Mouse (Mus musculus): Measurements from ENCODE around the gene Ank3. TPM values are rescaled to one million over a fixed set of nuclear protein-coding genes. Genes with fewer than 3 reads are reported as not detected.

Ank3 gene
- polyA plus RNA-seq, 1 experiment from 2014 or later: not detected

- WGBS (ENCODE audit: missing documents): 47% methylated on average over 8 of the region's 8 CpGs
- no peaks in the 10 kb centered on the region for H3K36me3 ChIP-seq (ENCODE audit: inconsistent target)
Measured at GRCm38 (mm10) chr10:69923801-69924200, 525.2 kb downstream of the Ank3 start.

GRCm38 (mm10) chr10:69924321-69924720 is 525.7 kb downstream of the Ank3 start:
- WGBS (ENCODE audit: missing documents): 36% methylated on average over 11 of the region's 11 CpGs
- Histone ChIP-seq H3K27ac (no peak overlapping the region), H3K4me3 (ENCODE audit: inconsistent target) (no peak overlapping the region), H3K36me3 (ENCODE audit: inconsistent target) (no peaks in the 10 kb centered on the region), H3K79me2 (ENCODE audit: inconsistent target) (no peaks in the 10 kb centered on the region)

More at GRCm38 (mm10) chr10:69923801-69924200, 525.2 kb downstream of the Ank3 start:
- Histone ChIP-seq H3K79me2 (ENCODE audit: inconsistent target) (no peaks in the 10 kb centered on the region), H3K27ac (no peak overlapping the region), H3K4me3 (ENCODE audit: inconsistent target) (no peak overlapping the region)

- no peaks in the 10 kb centered on the region for H3K36me3 ChIP-seq (ENCODE audit: inconsistent target)
- WGBS (ENCODE audit: missing documents): 4% methylated on average over 14 of the region's 14 CpGs
- H3K4me3 ChIP-seq (ENCODE audit: inconsistent target): no peak overlapping the region
- H3K27ac ChIP-seq: no peak overlapping the region
- no peaks in the 10 kb centered on the region for H3K79me2 ChIP-seq (ENCODE audit: inconsistent target)
Measured at GRCm38 (mm10) chr10:69924845-69925244, 526.3 kb downstream of the Ank3 start.

- 2% methylated on average over 19 of the region's 19 CpGs for WGBS (ENCODE audit: missing documents)
- Histone ChIP-seq H3K27ac (no peak overlapping the region), H3K79me2 (ENCODE audit: inconsistent target) (no peaks in the 10 kb centered on the region), H3K4me3 (ENCODE audit: inconsistent target) (no peak overlapping the region), H3K36me3 (ENCODE audit: inconsistent target) (no peaks in the 10 kb centered on the region)
Measured at GRCm38 (mm10) chr10:69925285-69926157, 526.9 kb downstream of the Ank3 start.

- Histone ChIP-seq H3K4me3 (ENCODE audit: inconsistent target) (no peak overlapping the region), H3K36me3 (ENCODE audit: inconsistent target) (no peaks in the 10 kb centered on the region), H3K27ac (no peak overlapping the region), H3K79me2 (ENCODE audit: inconsistent target) (no peaks in the 10 kb centered on the region)
- WGBS (ENCODE audit: missing documents): 3% methylated on average over 11 of the region's 11 CpGs
Measured at GRCm38 (mm10) chr10:69926158-69926882, 527.7 kb downstream of the Ank3 start.

- Histone ChIP-seq H3K36me3 (ENCODE audit: inconsistent target) (no peaks in the 10 kb centered on the region), H3K79me2 (ENCODE audit: inconsistent target) (no peaks in the 10 kb centered on the region), H3K4me3 (ENCODE audit: inconsistent target) (no peak overlapping the region), H3K27ac (no peak overlapping the region)
- 31% methylated on average over 9 of the region's 9 CpGs for WGBS (ENCODE audit: missing documents)
Measured at GRCm38 (mm10) chr10:69927012-69927411, 528.4 kb downstream of the Ank3 start.

- Histone ChIP-seq H3K79me2 (ENCODE audit: inconsistent target) (no peaks in the 10 kb centered on the region), H3K36me3 (ENCODE audit: inconsistent target) (no peaks in the 10 kb centered on the region), H3K27ac (no peak overlapping the region), H3K4me3 (ENCODE audit: inconsistent target) (no peak overlapping the region)
- WGBS (ENCODE audit: missing documents): 96% methylated on average over 7 of the region's 7 CpGs
Measured at GRCm38 (mm10) chr10:69928358-69928757, 529.8 kb downstream of the Ank3 start.

GRCm38 (mm10) chr10:69930503-69930902 is 531.9 kb downstream of the Ank3 start:
- no peak overlapping the region for H3K27ac ChIP-seq
- H3K79me2 ChIP-seq (ENCODE audit: inconsistent target): no peaks in the 10 kb centered on the region
- H3K36me3 ChIP-seq (ENCODE audit: inconsistent target): no peaks in the 10 kb centered on the region
- H3K4me3 ChIP-seq (ENCODE audit: inconsistent target): no peak overlapping the region
- 89% methylated on average over 8 of the region's 8 CpGs for WGBS (ENCODE audit: missing documents)

- H3K27ac ChIP-seq: no peak overlapping the region
- WGBS (ENCODE audit: missing documents): 85% methylated on average over 5 of the region's 5 CpGs
- no peaks in the 10 kb centered on the region for H3K79me2 ChIP-seq (ENCODE audit: inconsistent target)
- no peaks in the 10 kb centered on the region for H3K36me3 ChIP-seq (ENCODE audit: inconsistent target)
- no peak overlapping the region for H3K4me3 ChIP-seq (ENCODE audit: inconsistent target)
Measured at GRCm38 (mm10) chr10:69936443-69937067, 538.0 kb downstream of the Ank3 start.

GRCm38 (mm10) chr10:69937291-69937921 is 538.8 kb downstream of the Ank3 start:
- no peaks in the 10 kb centered on the region for H3K79me2 ChIP-seq (ENCODE audit: inconsistent target)
- no peak overlapping the region for H3K4me3 ChIP-seq (ENCODE audit: inconsistent target)
- H3K27ac ChIP-seq: no peak overlapping the region
- no peaks in the 10 kb centered on the region for H3K36me3 ChIP-seq (ENCODE audit: inconsistent target)
- WGBS (ENCODE audit: missing documents): 90% methylated on average over 7 of the region's 7 CpGs

GRCm38 (mm10) chr10:69939144-69939543 is 540.6 kb downstream of the Ank3 start:
- no peaks in the 10 kb centered on the region for H3K36me3 ChIP-seq (ENCODE audit: inconsistent target)
- no peak overlapping the region for H3K4me3 ChIP-seq (ENCODE audit: inconsistent target)
- no peaks in the 10 kb centered on the region for H3K79me2 ChIP-seq (ENCODE audit: inconsistent target)
- 85% methylated on average over 7 of the region's 7 CpGs for WGBS (ENCODE audit: missing documents)
- H3K27ac ChIP-seq: no peak overlapping the region

GRCm38 (mm10) chr10:69939966-69940365 is 541.4 kb downstream of the Ank3 start:
- H3K79me2 ChIP-seq (ENCODE audit: inconsistent target): no peaks in the 10 kb centered on the region
- H3K27ac ChIP-seq: no peak overlapping the region
- 69% methylated on average over 7 of the region's 7 CpGs for WGBS (ENCODE audit: missing documents)
- H3K4me3 ChIP-seq (ENCODE audit: inconsistent target): no peak overlapping the region
- no peaks in the 10 kb centered on the region for H3K36me3 ChIP-seq (ENCODE audit: inconsistent target)

GRCm38 (mm10) chr10:69941001-69941400 is 542.4 kb downstream of the Ank3 start:
- Histone ChIP-seq H3K36me3 (ENCODE audit: inconsistent target) (no peaks in the 10 kb centered on the region), H3K27ac (no peak overlapping the region), H3K79me2 (ENCODE audit: inconsistent target) (no peaks in the 10 kb centered on the region), H3K4me3 (ENCODE audit: inconsistent target) (no peak overlapping the region)
- WGBS (ENCODE audit: missing documents): 92% methylated on average over 7 of the region's 7 CpGs

GRCm38 (mm10) chr10:69944845-69945244 is 546.3 kb downstream of the Ank3 start:
- H3K79me2 ChIP-seq (ENCODE audit: inconsistent target): no peaks in the 10 kb centered on the region
- H3K27ac ChIP-seq: no peak overlapping the region
- WGBS (ENCODE audit: missing documents): 92% methylated on average over 9 of the region's 9 CpGs
- H3K4me3 ChIP-seq (ENCODE audit: inconsistent target): no peak overlapping the region
- no peaks in the 10 kb centered on the region for H3K36me3 ChIP-seq (ENCODE audit: inconsistent target)
